Mouse (Mus musculus) cerebellum, adult 8-10 months (tissue): Measurements from ENCODE around the gene Ap4s1.
"Not testable (repeated sequence)": the region's sequence is repeated elsewhere in the genome, so short reads cannot be mapped to it uniquely, and the experiment has no call there.

Source experiments
- DNase-seq: peaks from one replicate; pipeline ENCODE4 v3.0.0; 2022

Gene Ap4s1

DNA sequence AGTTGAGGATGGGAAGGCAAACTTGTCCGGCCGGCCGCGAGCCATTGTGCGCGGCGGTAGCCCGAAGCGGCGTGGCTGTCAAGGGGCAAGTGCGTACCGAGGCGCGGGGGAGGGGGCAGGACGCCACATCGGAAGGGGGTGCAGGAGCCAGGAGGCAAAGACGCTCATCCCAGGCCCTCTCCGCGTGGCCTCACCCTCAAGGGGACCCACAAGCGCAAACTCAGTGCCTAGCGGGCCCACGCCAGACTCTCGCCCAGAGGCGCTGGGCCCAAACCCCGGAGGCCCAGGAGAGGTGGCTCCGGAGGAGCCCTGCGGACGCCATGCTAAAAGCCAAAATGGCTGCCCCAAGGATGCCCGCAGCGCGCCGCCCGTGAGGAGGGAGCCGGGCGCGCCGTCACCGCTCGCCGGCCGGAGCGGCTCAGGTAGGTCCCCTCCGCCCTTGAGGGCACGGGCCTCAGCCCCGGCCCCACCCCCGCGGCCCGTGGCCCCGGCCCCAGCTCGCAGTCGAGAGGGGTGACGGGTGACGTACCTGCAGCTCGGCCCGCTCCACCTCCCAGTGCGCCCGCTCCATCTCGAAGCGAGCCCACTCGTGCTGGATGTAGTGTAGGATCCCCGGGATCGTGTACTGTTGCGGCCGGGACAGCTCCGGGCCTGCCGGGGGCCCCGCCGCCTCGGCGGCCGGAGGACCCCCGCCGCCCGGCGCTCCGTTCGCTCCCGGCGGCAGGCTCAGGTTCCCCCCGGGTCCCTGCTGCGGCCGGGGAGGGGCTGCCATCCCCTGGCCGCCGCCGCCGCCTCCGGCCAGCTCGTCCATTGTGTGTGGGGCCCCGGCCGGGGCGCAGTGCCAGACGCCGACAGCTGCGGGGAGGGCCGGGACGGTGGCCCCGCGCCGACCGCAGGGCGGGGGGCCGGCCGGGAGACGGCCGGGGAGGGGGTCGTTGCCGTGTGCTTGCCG, at the start of gene Ap4s1:
Gene Ap4s1, plus strand, starts transcription at position 141 of the 952 bp plus-strand sequence.
- DNase-seq: peak; percentile 76

DNA sequence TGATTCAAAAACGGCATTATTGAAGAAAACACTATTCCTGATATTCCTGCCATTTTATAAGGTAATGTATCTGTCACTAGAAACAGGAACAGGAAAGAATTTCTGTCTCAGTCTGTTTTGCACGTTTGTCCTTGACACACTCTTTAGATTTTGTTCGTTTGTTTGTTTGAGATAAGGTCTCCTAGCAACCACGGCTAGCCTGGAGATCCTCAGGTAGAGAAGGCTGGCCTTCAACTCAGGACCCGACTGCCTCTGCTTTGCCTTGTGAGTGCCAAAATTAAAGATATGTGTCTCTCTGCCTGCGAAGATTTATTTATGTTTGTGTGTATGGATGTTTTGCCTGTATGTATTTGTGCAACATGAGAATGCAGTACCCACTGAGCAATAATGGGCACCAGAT, 49.0 kb upstream of the Ap4s1 start:
- DNase-seq: no peak

DNA sequence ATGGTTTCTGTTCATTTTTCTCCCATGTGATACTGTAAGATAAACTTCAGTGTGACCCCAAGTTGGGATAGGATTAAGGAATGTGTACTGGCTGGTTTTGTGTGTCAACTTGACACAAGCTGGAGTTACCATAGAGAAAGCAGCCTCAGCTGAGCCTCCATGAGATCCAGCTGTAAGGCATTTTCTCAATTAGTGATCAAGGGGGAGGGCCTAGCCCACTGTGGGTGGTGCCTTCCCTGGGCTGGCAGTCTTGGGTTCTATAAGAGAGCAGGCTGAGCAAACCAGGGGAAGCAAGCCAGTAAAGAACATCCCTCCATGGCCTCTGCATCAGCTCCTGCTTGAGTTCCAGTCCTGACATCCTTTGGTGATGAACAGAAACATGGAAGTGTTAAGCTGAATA, 41.4 kb upstream of the Ap4s1 start:
- not testable (repeated sequence) for DNase-seq

GRCm38 (mm10) chr12:51655944-51656465, 34.8 kb upstream of the Ap4s1 start:
- DNase-seq: no peak

DNA sequence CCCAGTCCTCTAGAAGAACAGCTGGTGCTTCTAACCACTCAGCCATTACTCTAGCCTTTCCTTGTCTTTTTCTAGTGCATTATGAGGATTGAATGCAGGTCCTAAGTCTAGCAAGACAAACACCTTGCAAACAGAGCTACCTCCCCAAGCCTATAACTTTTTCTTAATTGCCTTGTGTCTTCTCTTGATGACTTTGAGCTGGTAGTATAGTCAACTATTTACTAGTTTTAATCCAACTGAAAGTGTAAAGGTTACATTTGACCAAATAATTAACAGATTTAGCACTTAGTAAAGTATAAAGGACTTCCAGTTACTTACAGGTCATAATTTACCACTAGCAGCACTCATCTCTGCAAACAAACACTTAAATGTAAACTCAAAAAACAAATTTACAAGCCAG, 27.8 kb upstream of the Ap4s1 start:
- DNase-seq: no peak

DNA sequence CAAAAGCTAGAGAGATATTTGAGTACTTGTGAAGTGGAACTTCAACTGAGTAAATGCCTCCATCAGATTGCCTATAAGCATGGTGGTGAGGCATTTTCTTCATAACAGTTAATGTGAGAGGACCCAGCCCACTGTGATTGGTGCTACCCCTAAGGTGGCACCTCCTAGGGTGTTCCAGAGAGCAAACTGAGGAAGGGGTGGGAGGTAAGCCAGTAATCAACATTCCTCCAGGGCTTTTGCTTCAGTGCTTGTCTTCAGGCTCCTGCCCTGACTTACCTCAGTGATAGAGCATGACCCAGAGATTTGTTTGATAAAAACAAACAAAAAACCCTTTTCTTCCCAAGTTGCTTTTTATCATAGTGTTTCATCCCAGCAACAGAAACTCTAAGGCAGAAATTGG, 26.9 kb upstream of the Ap4s1 start:
- no peak for DNase-seq

- DNase-seq: no peak
Observed at GRCm38 (mm10) chr12:51666708-51667430, 24.0 kb upstream of the Ap4s1 start.

DNA sequence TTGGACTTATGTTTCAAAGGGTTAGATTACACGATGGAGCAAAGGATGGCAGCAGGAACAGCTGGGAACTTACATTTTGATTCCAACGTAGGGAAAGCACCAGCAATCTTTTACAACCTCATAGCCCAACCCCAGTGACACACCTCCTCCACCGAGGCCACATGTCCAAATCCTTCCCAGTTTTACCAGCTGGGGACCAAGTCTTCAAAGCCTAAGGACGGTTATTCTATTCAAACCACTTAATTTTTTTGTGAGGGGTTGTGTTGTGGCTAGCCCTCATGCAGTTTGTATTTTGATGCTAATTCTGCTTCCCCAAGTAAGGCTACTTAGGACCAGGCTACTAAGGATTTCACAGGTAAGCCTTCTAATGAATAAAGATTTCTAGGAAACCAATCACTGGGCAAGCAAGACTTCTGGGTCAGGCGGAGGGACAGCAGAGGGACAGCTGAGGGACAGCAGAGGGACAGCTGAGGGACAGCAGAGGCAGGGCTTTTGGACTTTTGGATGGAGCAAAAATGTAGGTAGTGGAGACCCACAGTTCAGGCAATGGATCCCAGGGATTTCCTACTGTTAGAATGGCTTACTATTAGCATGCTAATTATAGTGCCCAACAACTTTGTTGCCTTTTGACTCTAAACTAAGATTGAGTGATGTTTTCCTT, 19.5 kb upstream of the Ap4s1 start:
- no peak for DNase-seq

- DNase-seq: no peak
Observed at GRCm38 (mm10) chr12:51673270-51673669, 17.6 kb upstream of the Ap4s1 start.

GRCm38 (mm10) chr12:51676442-51676841, 14.4 kb upstream of the Ap4s1 start:
- DNase-seq: no peak

DNA sequence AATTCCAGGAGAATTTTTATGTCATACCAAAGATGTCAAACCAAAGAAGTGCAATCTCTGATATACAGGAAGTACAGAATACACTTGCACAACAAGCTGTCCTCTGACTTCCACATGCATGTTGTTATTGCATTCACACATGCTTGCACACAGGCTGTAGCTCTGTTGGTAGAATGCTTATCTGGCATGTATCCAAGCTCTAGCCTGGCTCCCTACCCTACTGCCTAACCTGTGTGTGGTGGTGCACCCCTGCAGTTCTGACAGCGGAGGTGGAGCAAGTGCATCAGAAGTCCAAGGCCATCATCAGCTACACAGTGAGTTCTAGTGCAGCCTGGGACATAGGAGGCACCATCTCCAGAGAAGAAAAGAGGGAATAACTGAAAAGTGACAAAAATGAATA, 12.0 kb upstream of the Ap4s1 start:
- DNase-seq: peak; percentile 28

DNA sequence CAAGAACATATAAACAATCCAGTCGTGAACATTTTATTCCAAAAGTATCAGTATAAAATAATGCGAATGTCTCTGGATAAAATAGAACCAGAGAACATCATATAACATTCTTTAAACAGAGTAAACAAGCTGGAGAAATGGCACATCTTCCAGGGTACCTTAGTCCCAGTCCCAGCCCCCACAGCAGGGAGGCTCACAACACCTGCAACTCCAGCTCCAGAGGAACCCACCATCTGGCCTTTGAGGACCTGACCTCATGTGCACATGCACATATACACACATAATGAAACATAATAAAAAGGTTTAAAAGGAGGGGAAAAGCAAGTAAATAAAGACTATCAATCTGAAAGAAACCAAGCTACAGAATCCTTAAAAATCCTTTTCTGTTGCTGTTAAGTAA, 2.3 kb upstream of the Ap4s1 start:
- DNase-seq: no peak

DNA sequence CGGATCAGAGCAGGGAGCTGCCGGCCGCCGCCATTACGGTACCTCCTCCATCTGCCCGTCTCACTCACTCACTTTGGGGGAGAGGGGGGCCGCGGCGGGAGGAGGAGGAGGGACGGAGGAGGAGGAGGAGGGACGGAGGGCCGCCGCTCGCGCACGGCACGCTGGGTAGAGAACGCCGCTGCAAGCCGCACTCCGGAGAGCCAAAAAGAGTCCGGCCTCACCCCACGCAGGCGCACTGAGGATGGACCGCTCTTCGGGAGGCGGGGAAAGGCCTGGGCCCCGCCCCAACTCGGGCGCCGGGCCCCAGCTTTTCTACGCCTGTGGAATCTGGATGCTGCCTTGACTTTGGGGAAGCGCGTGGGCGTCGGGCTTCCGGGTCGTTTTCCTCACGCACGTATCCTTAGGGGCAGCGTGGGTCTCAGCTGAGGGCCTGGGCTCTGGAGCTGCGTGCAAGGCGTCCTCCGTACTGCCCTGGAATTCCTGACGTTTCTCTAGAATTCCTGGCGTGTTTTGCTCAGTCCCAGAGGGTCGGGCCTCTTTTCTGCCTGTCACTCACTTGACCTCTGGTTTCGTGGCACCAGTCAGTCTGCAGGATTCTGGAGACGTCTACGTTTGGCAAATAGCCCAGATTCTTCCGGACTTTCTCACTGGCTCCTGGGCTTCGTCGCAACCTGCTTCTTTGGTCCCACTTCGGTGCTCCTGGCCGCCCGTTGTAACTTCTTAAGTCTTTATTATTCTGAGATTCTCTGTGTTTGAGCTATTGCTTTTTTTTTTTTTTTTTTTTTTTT, 1.2 kb downstream of the Ap4s1 start, which contains the start of gene Strn3:
Gene Strn3, minus strand, starts transcription at position 53 of the 788 bp plus-strand sequence.
- peak; percentile 95 for DNase-seq

DNA sequence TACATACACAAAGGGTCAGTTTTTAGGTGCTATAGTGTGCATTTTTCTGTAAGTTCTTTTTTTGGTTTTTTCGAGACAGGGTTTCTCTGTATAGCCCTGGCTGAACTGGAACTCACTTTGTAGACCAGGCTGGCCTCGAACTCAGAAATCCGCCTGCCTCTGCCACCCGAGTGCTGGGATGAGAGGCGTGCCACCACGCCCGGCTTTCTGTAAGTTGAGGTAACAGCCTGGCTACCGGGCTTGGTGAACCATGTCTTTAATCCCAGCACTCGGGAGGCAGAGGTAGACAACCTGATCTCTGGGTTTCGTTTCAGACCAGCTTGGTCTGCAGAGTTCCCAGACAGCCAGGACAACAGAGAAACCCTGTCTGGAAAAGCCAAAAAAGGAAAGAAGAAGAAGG, 2.0 kb downstream of the Ap4s1 start:
- DNase-seq: peak; percentile 25

GRCm38 (mm10) chr12:51693419-51693818, 2.6 kb downstream of the Ap4s1 start:
- no peak for DNase-seq

GRCm38 (mm10) chr12:51694096-51694495, 3.3 kb downstream of the Ap4s1 start:
- no peak for DNase-seq

DNA sequence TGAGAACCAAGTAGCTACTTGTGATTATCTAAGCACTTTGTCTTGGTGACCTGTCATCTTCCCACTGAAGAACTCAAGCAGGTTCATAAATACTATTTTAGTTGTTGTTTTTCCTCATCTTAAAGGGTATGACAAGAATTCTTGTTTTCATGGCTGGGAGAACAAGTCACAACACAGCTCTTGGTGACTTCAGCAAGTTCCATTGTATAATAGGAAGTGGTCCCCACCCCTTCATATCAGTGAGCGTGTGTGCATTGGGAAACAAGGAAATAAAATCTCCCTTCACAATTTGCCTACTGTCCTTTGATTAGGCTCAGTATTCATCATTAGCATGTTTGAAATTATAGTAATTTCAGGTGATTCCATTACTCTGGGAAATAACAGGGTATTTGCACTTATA, 4.1 kb downstream of the Ap4s1 start:
- no peak for DNase-seq

GRCm38 (mm10) chr12:51696157-51696556, 5.3 kb downstream of the Ap4s1 start:
- no peak for DNase-seq

DNA sequence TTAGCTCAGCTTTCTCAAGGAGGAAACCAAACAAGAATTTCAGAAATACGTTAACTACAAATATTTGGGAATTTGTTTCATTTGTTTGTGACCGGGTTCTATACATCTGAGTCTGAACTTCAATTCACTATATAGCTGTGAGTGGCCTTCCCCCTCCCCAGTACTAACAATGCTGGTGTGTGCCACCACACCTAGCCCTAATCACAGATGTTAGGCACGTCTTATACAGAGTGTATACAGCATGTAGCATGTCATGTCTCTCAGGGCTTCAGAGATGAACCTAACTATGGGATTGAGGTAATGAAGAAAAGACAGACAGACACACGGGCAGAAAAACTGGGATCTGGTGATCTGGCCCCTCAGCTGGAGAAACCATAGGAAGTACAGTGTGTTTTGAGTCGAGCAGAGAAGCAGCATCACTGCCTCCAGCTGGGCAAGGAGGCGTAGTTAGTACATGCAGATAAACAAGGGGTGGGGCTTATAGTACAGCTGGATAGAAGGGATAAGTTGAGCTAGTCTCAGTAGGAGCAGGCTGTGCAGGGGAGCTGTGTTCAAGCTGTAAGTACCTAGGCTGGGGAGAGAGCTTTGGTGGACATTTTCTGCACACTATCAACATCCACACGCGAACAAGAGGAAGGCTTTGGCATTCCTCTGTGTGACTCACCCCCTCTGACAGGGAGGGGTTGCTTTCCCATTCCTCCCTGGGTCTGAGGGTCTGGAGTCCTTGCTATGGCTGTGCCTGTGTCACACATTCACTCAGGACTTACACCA, 9.0 kb downstream of the Ap4s1 start:
- DNase-seq: no peak

- DNase-seq: no peak
Observed at GRCm38 (mm10) chr12:51701723-51702122, 10.9 kb downstream of the Ap4s1 start.

GRCm38 (mm10) chr12:51703859-51704258, 13.0 kb downstream of the Ap4s1 start:
- DNase-seq: no peak

- no peak for DNase-seq
Observed at GRCm38 (mm10) chr12:51704572-51704971, 13.7 kb downstream of the Ap4s1 start.
